Mouse (Mus musculus) MEL (cell line): ENCODE data around the gene Defb48.

Source experiments
- MAX ChIP-seq: IDR thresholded peaks from 2 replicates; pipeline ENCODE4 v1.6.1; 2011; ENCODE audit warnings: low read length, improper control_type of control experiment
- POLR2A ChIP-seq, 2 experiments: IDR thresholded peaks; 2 replicates each; pipeline ENCODE4 v1.6.1; 2011 to 2012; ENCODE audit warnings: low read length in 2 of 2, mild to moderate bottlenecking in 2 of 2, control low read depth in 1 of 2, improper control_type of control experiment in 1 of 2, low read depth in 1 of 2, moderate library complexity in 1 of 2; ENCODE audit not compliant: control insufficient read depth in 1 of 2, insufficient read depth in 1 of 2, poor library complexity in 1 of 2
- RCOR1 ChIP-seq: IDR thresholded peaks from 2 replicates; pipeline ENCODE4 v1.6.1; 2012; ENCODE audit warnings: low read depth, mild to moderate bottlenecking, inconsistent platforms, low read length, improper control_type of control experiment
- SMC3 ChIP-seq: IDR thresholded peaks from 2 replicates; pipeline ENCODE4 v1.6.1; 2011; ENCODE audit warnings: low read depth, low read length, improper control_type of control experiment

DNA sequence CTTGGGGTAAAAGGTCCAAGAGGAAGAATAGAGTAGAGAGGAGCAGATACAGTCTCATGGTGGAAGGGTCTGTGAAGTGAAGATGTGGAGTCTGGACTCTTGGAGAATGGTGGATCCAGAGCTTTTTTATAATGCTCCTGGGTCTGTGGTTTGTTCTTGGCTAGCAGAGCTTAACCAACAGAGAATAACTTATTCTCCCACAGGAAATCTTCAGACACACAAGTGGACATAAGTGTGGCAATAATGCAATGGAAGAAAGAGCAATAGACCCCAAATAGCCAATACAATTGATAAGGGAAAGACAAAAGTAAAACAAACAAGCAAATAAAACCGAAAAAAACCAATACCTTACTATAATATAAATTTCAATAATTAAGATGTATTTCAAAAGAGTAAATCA is at the start of gene Defb48:
- TF ChIP-seq SMC3 (no peak), MAX (no peak), POLR2A (IDR thresholded peaks at IDR 0.05; ENCODE audit: control insufficient read depth in 1 of 2, insufficient read depth in 1 of 2, low read depth in 1 of 2, low read length in 2 of 2, poor library complexity in 1 of 2) (no peak), RCOR1 (no peak)
